Mouse (Mus musculus) kidney, postnatal 14 days (tissue): Measurements from ENCODE around the gene Tagln3.

Experiments
- DNase-seq: peaks from one replicate; pipeline ENCODE4 v3.0.0; 2022; ENCODE audit warnings: mixed read lengths

Gene Tagln3

GRCm38 (mm10) chr16:45724061-45724741 is at the start of gene Tagln3:
Tagln3 (minus strand) TSS chr16:45724608.
- peak; percentile 22 for DNase-seq

- no peak for DNase-seq
Measured at GRCm38 (mm10) chr16:45770914-45771313, 46.5 kb upstream of the Tagln3 start.

- DNase-seq = no peak
Measured at GRCm38 (mm10) chr16:45767853-45768640, 43.6 kb upstream of the Tagln3 start.

- no peak for DNase-seq
Measured at GRCm38 (mm10) chr16:45767434-45767833, 43.0 kb upstream of the Tagln3 start.

GRCm38 (mm10) chr16:45765801-45766494 is 41.5 kb upstream of the Tagln3 start:
- no peak for DNase-seq

GRCm38 (mm10) chr16:45765102-45765501 is 40.7 kb upstream of the Tagln3 start:
- DNase-seq = no peak

GRCm38 (mm10) chr16:45762859-45763505 is 38.6 kb upstream of the Tagln3 start:
- no peak for DNase-seq

- DNase-seq = no peak
Measured at GRCm38 (mm10) chr16:45761425-45761824, 37.0 kb upstream of the Tagln3 start.

- DNase-seq = peak; percentile 38
Measured at GRCm38 (mm10) chr16:45758726-45759269, 34.4 kb upstream of the Tagln3 start.

- peak; percentile 83 for DNase-seq
Measured at GRCm38 (mm10) chr16:45757421-45758078, 33.1 kb upstream of the Tagln3 start.

GRCm38 (mm10) chr16:45756855-45757254 is 32.4 kb upstream of the Tagln3 start:
- DNase-seq = peak; percentile 68

- DNase-seq = no peak
Measured at GRCm38 (mm10) chr16:45743591-45744144, 19.3 kb upstream of the Tagln3 start.

- DNase-seq = peak; percentile 97
Measured at GRCm38 (mm10) chr16:45742615-45743476, 18.4 kb upstream of the Tagln3 start, which contains the start of gene Abhd10. Abhd10 (minus strand) TSS chr16:45742955.

GRCm38 (mm10) chr16:45737880-45738279 is 13.5 kb upstream of the Tagln3 start:
- DNase-seq = no peak

- no peak for DNase-seq
Measured at GRCm38 (mm10) chr16:45736724-45737123, 12.3 kb upstream of the Tagln3 start.

GRCm38 (mm10) chr16:45729163-45729562 is 4.8 kb upstream of the Tagln3 start:
- DNase-seq = peak; percentile 62

- DNase-seq = no peak
Measured at GRCm38 (mm10) chr16:45724742-45725102, 314 bp upstream of the Tagln3 start.

GRCm38 (mm10) chr16:45723172-45723901 is 1.1 kb downstream of the Tagln3 start:
- DNase-seq = no peak

- no peak for DNase-seq
Measured at GRCm38 (mm10) chr16:45722460-45722951, 1.9 kb downstream of the Tagln3 start.
